Mouse (Mus musculus): ENCODE results near the gene Serpinb7. TPM values are rescaled to one million over a fixed set of nuclear protein-coding genes. Genes with fewer than 3 reads are reported as not detected.

The Serpinb7 gene
- total RNA-seq (2015) = not detected in 2 replicates
- total RNA-seq (2017) = not detected in 2 replicates

DNA sequence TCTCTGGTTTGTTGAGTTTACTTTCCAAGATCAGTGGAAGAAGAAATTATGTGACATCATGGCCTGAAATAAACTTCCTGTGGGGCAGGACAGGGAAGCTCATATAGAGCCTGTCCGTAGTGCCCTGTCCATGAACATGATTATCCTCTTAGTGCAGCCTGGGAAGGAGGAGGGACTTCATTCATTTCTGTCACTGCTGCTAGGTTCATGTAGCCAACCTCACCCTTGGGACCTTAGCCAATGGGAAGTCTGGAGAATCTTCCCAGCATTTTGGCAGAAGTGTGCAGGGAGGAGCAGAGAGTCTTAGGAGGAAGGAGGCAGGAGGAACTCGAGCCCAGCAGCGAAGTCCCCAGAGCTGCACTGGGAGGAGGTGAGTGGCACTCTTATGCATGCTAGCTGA, at the start of gene Serpinb7:
TSS of gene Serpinb7 (plus strand) at position 301 of the 400 bp plus-strand sequence.
- ATAC-seq (ENCODE audit: poor library complexity, severe bottlenecking) = no peak

DNA sequence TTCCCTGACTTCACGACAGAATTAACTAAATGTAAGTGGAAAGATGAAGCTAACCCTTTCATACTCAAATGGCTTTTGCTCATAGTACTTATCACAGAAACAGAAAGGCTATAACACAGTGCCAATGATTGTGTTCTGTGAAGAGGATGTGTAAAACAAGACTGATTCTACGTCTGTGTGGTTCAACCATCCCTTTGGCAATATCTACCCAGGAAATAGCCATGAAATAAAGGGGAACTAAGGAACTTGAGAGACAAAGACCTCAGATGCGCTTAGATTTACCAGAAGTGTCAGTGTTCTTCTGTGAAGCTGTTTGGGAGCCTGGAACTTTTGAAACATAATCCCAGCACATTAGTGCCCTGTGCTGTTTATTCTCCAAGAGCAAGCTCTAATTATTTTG, 49.1 kb upstream of the Serpinb7 start:
- ATAC-seq (ENCODE audit: poor library complexity, severe bottlenecking) = peak; percentile 72

- ATAC-seq (ENCODE audit: poor library complexity, severe bottlenecking) = no peak
Observed at GRCm38 (mm10) chr1:107351115-107351514, 48.3 kb upstream of the Serpinb7 start.

DNA sequence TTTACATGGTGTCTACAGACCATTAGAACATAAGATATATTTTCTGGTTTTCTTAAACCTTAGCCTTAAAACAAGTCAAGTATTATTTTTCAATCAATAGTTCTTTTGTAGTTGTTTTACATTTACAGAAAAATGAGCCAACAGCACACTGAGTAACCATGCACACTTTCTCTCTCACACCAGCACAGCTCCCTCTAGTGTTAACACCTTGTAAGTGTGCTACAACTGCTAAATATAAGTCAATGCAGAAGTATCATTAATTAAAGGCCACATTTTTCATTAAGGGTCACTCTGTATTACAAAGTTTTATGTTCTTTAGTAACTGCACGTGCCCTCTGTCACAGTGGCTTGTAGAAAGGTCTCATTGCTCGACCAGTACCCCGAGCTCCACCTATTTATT, 46.4 kb upstream of the Serpinb7 start:
- ATAC-seq (ENCODE audit: poor library complexity, severe bottlenecking) = peak; percentile 71

DNA sequence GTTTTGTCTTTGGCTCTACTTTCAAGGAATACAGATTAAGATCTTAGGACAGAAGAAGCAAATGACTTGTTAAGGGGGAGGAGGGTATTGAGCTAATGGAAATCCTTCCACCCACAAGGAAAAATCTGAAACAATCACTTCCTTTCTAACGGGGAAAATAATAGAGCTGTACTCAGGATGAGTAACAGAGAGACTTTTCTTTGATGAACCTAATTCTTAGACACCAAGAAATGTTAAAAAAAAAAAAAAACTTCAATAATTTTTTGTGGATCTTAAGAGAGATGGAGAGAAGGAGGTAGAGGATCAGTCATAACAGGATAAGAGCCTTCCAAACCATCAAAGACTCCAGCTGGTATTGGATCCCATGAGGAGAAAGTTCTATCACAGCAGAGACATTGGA, 38.6 kb upstream of the Serpinb7 start, which contains the start of gene Serpinb11:
TSS of gene Serpinb11 (plus strand) at position 301 of the 400 bp plus-strand sequence.
- ATAC-seq (ENCODE audit: poor library complexity, severe bottlenecking) = no peak

GRCm38 (mm10) chr1:107365973-107366372, 33.5 kb upstream of the Serpinb7 start:
- ATAC-seq (ENCODE audit: poor library complexity, severe bottlenecking) = no peak

DNA sequence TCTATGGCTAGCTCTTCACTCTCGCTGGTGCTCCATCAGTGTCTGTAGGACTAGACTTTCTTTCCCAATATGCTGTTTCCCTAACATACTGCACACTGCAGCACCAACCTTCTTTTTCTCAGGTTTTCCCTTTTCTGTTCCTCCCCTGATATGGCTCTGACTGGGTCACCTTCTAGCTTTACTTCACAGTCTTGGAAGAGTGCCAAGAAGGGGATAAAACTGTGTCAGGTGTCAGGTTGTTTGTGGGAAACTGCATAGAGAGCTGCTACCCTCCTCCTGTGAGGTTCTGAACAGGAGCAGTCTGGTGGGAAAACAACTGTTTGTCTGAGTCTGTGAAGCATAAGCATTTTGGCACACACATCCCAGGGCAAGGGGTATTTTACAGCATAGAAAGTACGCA, 30.5 kb upstream of the Serpinb7 start:
- no peak for ATAC-seq (ENCODE audit: poor library complexity, severe bottlenecking)

DNA sequence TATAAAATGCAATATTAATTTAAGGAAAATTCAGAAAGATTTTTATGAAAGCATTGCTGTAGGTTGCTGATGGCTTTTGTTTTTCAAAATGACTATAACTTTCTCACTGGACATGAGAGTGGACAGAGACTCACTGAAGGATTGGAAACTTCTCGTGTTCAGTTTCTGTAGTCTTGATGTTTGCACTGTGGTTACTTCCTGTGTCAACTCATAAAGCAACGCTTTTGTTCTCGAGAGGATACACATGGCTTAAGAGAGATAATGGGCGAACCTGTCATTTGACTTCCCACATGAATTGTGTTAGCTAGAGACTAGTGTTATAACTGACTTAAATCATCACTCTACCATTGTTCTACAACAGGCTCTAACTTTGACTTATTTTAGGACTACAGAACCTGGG, 22.5 kb upstream of the Serpinb7 start:
- ATAC-seq (ENCODE audit: poor library complexity, severe bottlenecking) = no peak

DNA sequence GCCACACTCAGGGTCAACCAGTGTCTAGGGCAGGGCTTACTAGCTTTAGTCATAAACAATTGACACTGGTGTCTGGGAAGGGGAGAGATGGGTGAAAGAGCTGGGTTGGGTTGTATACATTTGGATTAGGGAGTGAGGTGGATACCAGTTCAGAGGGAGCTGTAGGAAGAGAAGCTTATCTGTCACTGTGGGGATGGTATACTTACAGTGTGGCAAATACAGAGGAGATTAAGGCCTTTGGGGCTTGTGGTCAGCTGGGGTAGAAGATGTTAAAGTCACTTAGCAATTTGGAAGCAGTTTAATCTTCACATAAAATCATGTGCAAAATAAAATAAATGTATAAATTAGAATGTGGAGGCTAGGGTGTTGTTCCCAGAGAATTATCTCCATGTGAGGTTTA, 21.1 kb upstream of the Serpinb7 start:
- ATAC-seq (ENCODE audit: poor library complexity, severe bottlenecking) = no peak

- ATAC-seq (ENCODE audit: poor library complexity, severe bottlenecking) = peak; percentile 89
Observed at GRCm38 (mm10) chr1:107381491-107381890, 18.0 kb upstream of the Serpinb7 start.

GRCm38 (mm10) chr1:107382404-107382803, 17.1 kb upstream of the Serpinb7 start:
- no peak for ATAC-seq (ENCODE audit: poor library complexity, severe bottlenecking)

- no peak for ATAC-seq (ENCODE audit: poor library complexity, severe bottlenecking)
Observed at GRCm38 (mm10) chr1:107384532-107384931, 14.9 kb upstream of the Serpinb7 start.

DNA sequence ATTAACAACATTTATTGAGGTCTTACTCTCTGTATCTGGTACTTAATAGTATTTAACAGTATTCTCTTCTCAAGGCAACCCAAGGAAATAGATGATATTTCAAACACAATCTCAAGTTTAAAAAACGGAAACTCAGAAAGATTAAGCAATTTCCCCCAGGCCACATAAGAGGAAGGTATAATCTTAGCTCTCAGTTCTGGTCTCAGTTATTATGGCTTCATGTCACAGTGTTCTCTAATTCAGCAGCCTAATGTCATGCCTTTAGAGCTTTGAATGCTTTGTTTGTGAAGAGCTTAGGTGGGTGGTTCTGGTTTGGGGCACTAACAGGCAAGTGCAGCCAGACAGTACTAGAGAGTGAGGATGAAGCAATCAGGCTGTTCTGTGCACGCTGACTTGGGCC, 9.7 kb upstream of the Serpinb7 start:
- peak; percentile 89 for ATAC-seq (ENCODE audit: poor library complexity, severe bottlenecking)

DNA sequence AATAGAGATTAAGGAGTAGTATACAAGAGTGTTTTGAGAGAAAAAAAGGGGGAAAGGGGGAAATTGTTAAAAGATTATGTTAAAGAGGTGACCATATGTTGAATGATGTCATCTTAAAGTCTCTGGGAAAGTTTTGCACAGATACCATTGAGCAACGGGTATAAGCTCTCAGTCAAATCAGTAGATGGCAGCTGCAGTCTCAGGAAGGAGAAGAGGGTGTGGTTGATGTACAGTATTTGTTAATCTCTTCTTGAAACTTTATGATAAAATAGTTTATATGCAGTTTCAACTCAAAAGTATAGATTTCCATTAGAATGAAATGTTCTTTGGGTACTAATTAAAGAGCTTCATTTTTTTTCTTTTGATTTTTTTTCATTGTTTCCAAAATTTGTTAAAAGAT, 2.0 kb upstream of the Serpinb7 start:
- ATAC-seq (ENCODE audit: poor library complexity, severe bottlenecking) = peak; percentile 48; the same call in 1 of the 2 replicates

DNA sequence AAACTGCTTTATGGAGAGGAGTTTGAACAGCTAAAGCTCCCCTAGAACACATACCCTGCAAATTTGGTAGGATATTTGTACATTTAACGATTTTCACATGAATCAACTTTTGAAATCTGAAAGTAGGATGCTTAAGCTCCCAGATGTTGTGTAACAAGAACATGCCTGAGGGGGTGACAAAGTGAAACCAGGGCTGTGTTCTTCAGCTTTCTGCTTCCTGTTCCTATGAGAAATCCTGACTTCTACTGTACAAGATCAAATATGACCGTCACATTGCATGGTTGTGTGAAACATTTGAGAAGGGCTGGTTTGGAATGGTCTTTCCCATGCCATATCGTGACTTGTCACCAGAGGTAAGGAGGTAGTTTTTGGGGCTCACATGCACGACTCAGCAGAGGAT, 2.6 kb downstream of the Serpinb7 start:
- peak; percentile 91 for ATAC-seq (ENCODE audit: poor library complexity, severe bottlenecking)

- ATAC-seq (ENCODE audit: poor library complexity, severe bottlenecking) = no peak
Observed at GRCm38 (mm10) chr1:107414650-107415049, 15.2 kb downstream of the Serpinb7 start.

DNA sequence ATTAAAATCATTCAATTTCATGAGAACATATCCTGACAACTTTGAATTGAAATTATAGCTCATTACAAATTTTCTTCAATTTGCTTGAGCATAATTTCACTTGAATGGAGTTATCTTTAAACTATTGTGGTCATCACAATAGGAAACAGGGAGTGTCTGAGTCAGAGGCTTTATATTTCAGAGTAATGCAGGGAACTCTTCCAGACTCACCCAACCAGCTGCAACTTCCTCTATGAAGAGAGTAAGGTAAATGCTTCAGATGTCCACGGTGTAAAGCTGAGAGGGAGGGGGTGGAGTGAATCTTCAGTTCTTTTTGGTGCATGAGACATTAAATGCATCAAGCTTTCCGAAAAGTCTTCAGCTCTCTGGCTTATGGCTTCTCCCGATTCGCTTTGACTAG, 23.0 kb downstream of the Serpinb7 start:
- ATAC-seq (ENCODE audit: poor library complexity, severe bottlenecking) = no peak

DNA sequence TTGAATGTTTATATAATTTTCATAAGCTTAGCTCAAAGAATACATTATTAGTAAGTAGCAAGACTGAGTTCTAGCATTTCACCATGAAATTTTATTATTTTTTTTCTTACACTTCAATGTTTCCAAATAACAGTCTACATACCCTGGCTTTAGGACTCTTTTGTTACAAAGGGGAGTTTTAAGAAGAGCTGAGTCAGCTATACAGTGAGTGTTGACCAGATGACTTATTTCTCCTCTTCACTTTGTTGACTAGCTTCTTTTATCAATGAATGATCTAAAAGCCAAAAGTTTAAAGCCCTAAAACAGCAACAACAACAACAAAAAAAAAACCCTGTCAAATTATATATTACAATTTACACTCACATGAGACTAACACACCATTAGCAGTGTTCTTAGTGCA, 31.8 kb downstream of the Serpinb7 start:
- ATAC-seq (ENCODE audit: poor library complexity, severe bottlenecking) = no peak

DNA sequence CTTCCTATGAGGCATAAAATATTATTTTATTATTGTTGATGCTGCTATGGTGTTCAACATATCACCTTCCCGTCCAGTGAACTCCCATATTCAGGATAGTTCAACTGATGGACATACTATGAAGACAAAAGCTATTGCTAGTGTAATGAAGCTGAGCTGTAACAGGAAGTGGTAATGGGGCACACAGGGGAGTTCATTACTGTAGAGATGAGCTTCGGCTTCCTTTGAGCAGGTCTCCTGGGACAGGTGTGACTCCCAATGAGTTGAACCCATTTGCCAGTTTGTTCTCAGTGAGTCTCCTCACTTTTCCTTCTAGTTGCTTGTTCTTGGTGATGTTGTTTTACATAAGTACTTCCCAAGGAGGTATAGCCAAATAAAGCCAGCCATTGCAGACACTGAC, 36.1 kb downstream of the Serpinb7 start:
- ATAC-seq (ENCODE audit: poor library complexity, severe bottlenecking) = no peak

GRCm38 (mm10) chr1:107439462-107439861, 40.0 kb downstream of the Serpinb7 start:
- ATAC-seq (ENCODE audit: poor library complexity, severe bottlenecking) = peak; percentile 29; the same call in 1 of the 2 replicates

GRCm38 (mm10) chr1:107445352-107445751, 45.9 kb downstream of the Serpinb7 start:
- no peak for ATAC-seq (ENCODE audit: poor library complexity, severe bottlenecking)

- ATAC-seq (ENCODE audit: poor library complexity, severe bottlenecking) = peak; percentile 71
Observed at GRCm38 (mm10) chr1:107447228-107447931, 47.9 kb downstream of the Serpinb7 start.

GRCm38 (mm10) chr1:107479909-107480308, 80.5 kb downstream of the Serpinb7 start:
- ATAC-seq (ENCODE audit: poor library complexity, severe bottlenecking) = no peak
